Mouse (Mus musculus): Measurements from ENCODE around the gene Olfr910.

- TF ChIP-seq POLR2A (IDR thresholded peaks at IDR 0.05; ENCODE audit: control insufficient read depth, low read depth, low read length) = no peak
- no peak for TF ChIP-seq CTCF (IDR thresholded peaks at IDR 0.05; ENCODE audit: control insufficient read depth, insufficient read depth, insufficient replicate concordance, low read depth, low read length)
Observed at GRCm38 (mm10) chr9:38495501-38495900, 42.1 kb upstream of the Olfr910 start, which contains the start of gene Olfr907.

Data from testis, adult 2 months (tissue).